Mouse (Mus musculus): ENCODE data around the gene Bcl2l12. TPM values are rescaled to one million over a fixed set of nuclear protein-coding genes. Genes with fewer than 3 reads are reported as not detected.

Gene Bcl2l12
- polyA plus RNA-seq, 1 experiment, result 13.3 TPM

DNA sequence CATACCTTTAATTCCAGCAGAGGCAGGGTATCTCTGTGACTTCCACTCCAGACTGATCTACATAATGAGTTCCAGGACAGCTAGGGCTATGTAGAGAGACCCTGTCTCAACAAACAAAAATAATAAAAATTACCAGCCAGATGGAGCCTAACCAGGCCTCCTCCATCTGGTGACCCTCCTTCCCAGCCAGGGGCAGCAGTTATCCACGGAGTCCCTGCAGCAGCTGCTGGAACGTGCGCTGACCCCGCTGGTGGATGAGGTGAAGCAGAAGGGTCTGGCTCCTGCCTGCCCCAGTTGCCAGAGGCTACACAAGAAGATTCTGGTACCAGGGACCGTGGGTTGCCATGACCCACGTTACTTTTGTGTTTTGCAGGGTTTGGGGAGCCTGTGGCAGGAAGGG lies 42.2 kb downstream of the Bcl2l12 start:
- H3K79me2 ChIP-seq (ENCODE audit: control insufficient read depth, insufficient read depth), result no peaks in the 10 kb centered on the region
- no peak overlapping the region for H3K4me2 ChIP-seq (ENCODE audit: low read depth)
- H3K27me3 ChIP-seq (ENCODE audit: control insufficient read depth, insufficient read depth, insufficient read length), result no peaks in the 10 kb centered on the region
- TF ChIP-seq CEBPB (IDR thresholded peaks at IDR 0.05; ENCODE audit: insufficient read depth, poor library complexity, severe bottlenecking), result no peak
- TF ChIP-seq REST (IDR thresholded peaks at IDR 0.05; ENCODE audit: insufficient read depth, insufficient read length), result no peak
- TF ChIP-seq TCF3 (IDR thresholded peaks at IDR 0.05; ENCODE audit: insufficient read length, low read depth), result no peak
- TF ChIP-seq POLR2A (IDR thresholded peaks at IDR 0.05; ENCODE audit: insufficient read length, low read depth), result no peak
- no peak for TF ChIP-seq MAX (IDR thresholded peaks at IDR 0.05; ENCODE audit: low read depth)
- no peak for TF ChIP-seq POLR2AphosphoS2 (IDR thresholded peaks at IDR 0.05; ENCODE audit: insufficient read length, low read depth)
- no peak for TF ChIP-seq USF1 (IDR thresholded peaks at IDR 0.05; ENCODE audit: low read depth)
- TF ChIP-seq TCF12 (IDR thresholded peaks at IDR 0.05; ENCODE audit: insufficient read depth, poor library complexity, severe bottlenecking), result no peak
- TF ChIP-seq SRF (IDR thresholded peaks at IDR 0.05; ENCODE audit: control insufficient read depth, insufficient read length, low read depth), result no peak
- TF ChIP-seq E2F4 (IDR thresholded peaks at IDR 0.05; ENCODE audit: insufficient read depth), result no peak
- no peak for TF ChIP-seq MYOD1 (IDR thresholded peaks at IDR 0.05; ENCODE audit: control insufficient read depth in 1 of 3, insufficient read length in 2 of 3, low read depth in 2 of 3)
- TF ChIP-seq MYOG (IDR thresholded peaks at IDR 0.05; ENCODE audit: control insufficient read depth in 1 of 3, insufficient read depth in 1 of 3, insufficient read length in 2 of 3, low read depth in 2 of 3), result no peak
- H3K36me3 ChIP-seq (ENCODE audit: control insufficient read depth, insufficient read depth), result no peaks in the 10 kb centered on the region
- H3K4me3 ChIP-seq, result no peak overlapping the region
- no peak overlapping the region for H3ac ChIP-seq (ENCODE audit: control insufficient read depth, insufficient read length)

DNA sequence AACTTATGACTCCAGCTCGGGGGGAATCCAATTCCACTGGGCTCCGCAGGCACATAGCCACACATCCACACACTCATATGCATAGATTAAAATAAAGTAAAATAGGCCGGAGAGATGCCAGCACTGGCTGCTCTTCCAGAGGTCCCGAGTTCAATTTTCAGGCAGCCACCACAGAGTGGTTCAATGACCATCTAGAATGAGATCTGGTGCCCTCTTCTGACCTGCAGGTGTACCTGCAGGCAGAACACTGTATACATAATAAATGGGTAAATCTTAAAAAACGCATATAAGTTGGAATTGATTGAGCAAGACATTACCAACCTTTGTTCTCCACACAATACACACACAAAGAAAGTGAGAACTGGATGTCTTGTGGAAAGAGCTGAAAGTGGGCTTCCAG lies 42.9 kb downstream of the Bcl2l12 start:
- no peak overlapping the region for H3K4me2 ChIP-seq (ENCODE audit: low read depth)
- no peaks in the 10 kb centered on the region for H3K27me3 ChIP-seq (ENCODE audit: control insufficient read depth, insufficient read depth, insufficient read length)
- no peak overlapping the region for H3K4me3 ChIP-seq
- TF ChIP-seq TCF12 (IDR thresholded peaks at IDR 0.05; ENCODE audit: insufficient read depth, poor library complexity, severe bottlenecking), result no peak
- no peak for TF ChIP-seq POLR2A (IDR thresholded peaks at IDR 0.05; ENCODE audit: insufficient read length, low read depth)
- TF ChIP-seq MAX (IDR thresholded peaks at IDR 0.05; ENCODE audit: low read depth), result no peak
- TF ChIP-seq CEBPB (IDR thresholded peaks at IDR 0.05; ENCODE audit: insufficient read depth, poor library complexity, severe bottlenecking), result no peak
- no peak for TF ChIP-seq SRF (IDR thresholded peaks at IDR 0.05; ENCODE audit: control insufficient read depth, insufficient read length, low read depth)
- no peak for TF ChIP-seq TCF3 (IDR thresholded peaks at IDR 0.05; ENCODE audit: insufficient read length, low read depth)
- TF ChIP-seq USF1 (IDR thresholded peaks at IDR 0.05; ENCODE audit: low read depth), result no peak
- TF ChIP-seq MYOD1 (IDR thresholded peaks at IDR 0.05; ENCODE audit: control insufficient read depth in 1 of 3, insufficient read length in 2 of 3, low read depth in 2 of 3), result no peak
- TF ChIP-seq E2F4 (IDR thresholded peaks at IDR 0.05; ENCODE audit: insufficient read depth), result no peak
- TF ChIP-seq REST (IDR thresholded peaks at IDR 0.05; ENCODE audit: insufficient read depth, insufficient read length), result no peak
- TF ChIP-seq POLR2AphosphoS2 (IDR thresholded peaks at IDR 0.05; ENCODE audit: insufficient read length, low read depth), result no peak
- no peak for TF ChIP-seq MYOG (IDR thresholded peaks at IDR 0.05; ENCODE audit: control insufficient read depth in 1 of 3, insufficient read depth in 1 of 3, insufficient read length in 2 of 3, low read depth in 2 of 3)
- no peaks in the 10 kb centered on the region for H3K79me2 ChIP-seq (ENCODE audit: control insufficient read depth, insufficient read depth)
- no peaks in the 10 kb centered on the region for H3K36me3 ChIP-seq (ENCODE audit: control insufficient read depth, insufficient read depth)
- no peak overlapping the region for H3ac ChIP-seq (ENCODE audit: control insufficient read depth, insufficient read length)

DNA sequence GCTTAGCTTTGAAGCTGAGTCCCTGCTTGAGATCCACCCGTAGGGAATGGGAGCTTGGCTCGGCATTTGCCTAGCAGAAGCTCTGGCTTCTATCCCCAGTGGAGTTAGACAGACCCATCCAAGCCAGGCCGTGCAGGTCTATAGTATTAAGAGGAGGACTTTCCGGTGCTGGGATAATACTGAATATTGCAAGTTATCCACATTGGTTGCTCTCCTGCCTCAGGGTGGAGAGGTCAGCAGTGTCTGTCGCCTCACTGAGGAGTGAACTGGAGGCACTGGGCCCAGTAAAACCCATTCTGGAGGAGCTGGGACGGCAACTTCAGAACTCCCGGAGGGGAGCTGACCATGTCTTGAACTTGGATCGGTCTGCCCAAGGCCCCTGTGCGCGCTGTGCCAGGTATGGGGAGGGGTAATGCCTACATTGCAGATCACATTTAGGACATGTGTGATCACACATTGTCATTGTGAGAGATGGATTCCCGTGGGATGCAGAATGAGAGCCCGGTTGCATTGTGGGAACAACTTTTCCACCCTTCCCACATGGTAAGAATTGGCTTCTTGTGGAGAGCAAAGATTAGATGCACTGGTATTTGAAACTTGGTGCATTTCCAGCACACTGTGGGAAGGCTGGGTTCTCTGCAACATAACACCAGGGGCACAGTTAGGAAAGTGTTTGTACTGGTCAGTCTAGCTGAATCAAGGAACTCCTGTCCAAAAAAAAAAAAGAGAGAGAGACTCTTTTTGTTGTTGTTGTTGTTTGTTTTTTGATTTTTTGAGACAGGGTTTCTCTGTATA lies 44.2 kb downstream of the Bcl2l12 start:
- Histone ChIP-seq H3K27me3 (ENCODE audit: control insufficient read depth, insufficient read depth, insufficient read length) (peaks cover 5% of the 10 kb centered on the region), H3K79me2 (ENCODE audit: control insufficient read depth, insufficient read depth) (no peaks in the 10 kb centered on the region), H3K36me3 (ENCODE audit: control insufficient read depth, insufficient read depth) (no peaks in the 10 kb centered on the region), H3ac (ENCODE audit: control insufficient read depth, insufficient read length) (no peak overlapping the region), H3K4me2 (ENCODE audit: low read depth) (no peak overlapping the region), H3K4me3 (no peak overlapping the region)
- TF ChIP-seq MYOG (IDR thresholded peaks at IDR 0.05; ENCODE audit: control insufficient read depth in 1 of 3, insufficient read depth in 1 of 3, insufficient read length in 2 of 3, low read depth in 2 of 3) (no peak), MYOD1 (IDR thresholded peaks at IDR 0.05; ENCODE audit: control insufficient read depth in 1 of 3, insufficient read length in 2 of 3, low read depth in 2 of 3) (no peak)

DNA sequence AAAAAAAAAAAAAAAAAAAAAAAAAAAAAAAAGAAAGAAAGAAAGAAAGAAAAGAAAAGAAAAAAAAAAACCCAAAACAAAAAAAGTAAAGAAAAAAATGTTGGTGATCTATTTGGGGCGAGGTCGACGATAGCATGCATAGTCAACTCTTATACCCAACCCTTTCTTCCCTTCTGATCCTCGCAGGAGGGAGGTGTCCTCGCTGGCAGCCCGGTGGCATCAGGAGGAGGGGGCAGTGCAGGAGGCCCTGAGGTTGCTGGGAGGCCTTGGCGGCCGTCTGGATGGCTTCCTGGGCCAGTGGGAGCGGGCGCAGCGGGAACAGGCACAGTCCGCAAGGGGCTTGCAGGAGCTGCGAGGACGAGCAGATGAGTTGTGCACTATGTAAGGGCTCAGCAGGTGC lies 45.0 kb downstream of the Bcl2l12 start:
- Histone ChIP-seq H3K4me3 (no peak overlapping the region), H3K4me2 (ENCODE audit: low read depth) (no peak overlapping the region), H3K36me3 (ENCODE audit: control insufficient read depth, insufficient read depth) (no peaks in the 10 kb centered on the region), H3K27me3 (ENCODE audit: control insufficient read depth, insufficient read depth, insufficient read length) (peaks cover 9% of the 10 kb centered on the region), H3K79me2 (ENCODE audit: control insufficient read depth, insufficient read depth) (no peaks in the 10 kb centered on the region), H3ac (ENCODE audit: control insufficient read depth, insufficient read length) (no peak overlapping the region)
- TF ChIP-seq MYOD1 (IDR thresholded peaks at IDR 0.05; ENCODE audit: control insufficient read depth in 1 of 3, insufficient read length in 2 of 3, low read depth in 2 of 3) (no peak), SRF (IDR thresholded peaks at IDR 0.05; ENCODE audit: control insufficient read depth, insufficient read length, low read depth) (no peak), REST (IDR thresholded peaks at IDR 0.05; ENCODE audit: insufficient read depth, insufficient read length) (no peak), USF1 (IDR thresholded peaks at IDR 0.05; ENCODE audit: low read depth) (no peak), MAX (IDR thresholded peaks at IDR 0.05; ENCODE audit: low read depth) (no peak), CEBPB (IDR thresholded peaks at IDR 0.05; ENCODE audit: insufficient read depth, poor library complexity, severe bottlenecking) (no peak), POLR2A (IDR thresholded peaks at IDR 0.05; ENCODE audit: insufficient read length, low read depth) (no peak), TCF12 (IDR thresholded peaks at IDR 0.05; ENCODE audit: insufficient read depth, poor library complexity, severe bottlenecking) (no peak), TCF3 (IDR thresholded peaks at IDR 0.05; ENCODE audit: insufficient read length, low read depth) (no peak), MYOG (IDR thresholded peaks at IDR 0.05; ENCODE audit: control insufficient read depth in 1 of 3, insufficient read depth in 1 of 3, insufficient read length in 2 of 3, low read depth in 2 of 3) (no peak), E2F4 (IDR thresholded peaks at IDR 0.05; ENCODE audit: insufficient read depth) (no peak), POLR2AphosphoS2 (IDR thresholded peaks at IDR 0.05; ENCODE audit: insufficient read length, low read depth) (no peak)
